Mouse (Mus musculus) kidney, postnatal 0 days (tissue): Measurements from ENCODE around the gene Maco1. TPM values are rescaled to one million over a fixed set of nuclear protein-coding genes. Genes with fewer than 3 reads are reported as not detected.

Experiments used
- ATAC-seq: fragments of 200-750 bp; cut with Nextera tagmentation; replicated peaks from 2 replicates; pipeline ENCODE4 v1.8.0; 2017; ENCODE audit warnings: low read depth, moderate number of reproducible peaks, moderate TSS enrichment, moderate library complexity; ENCODE audit not compliant: low FRiP score
- DNase-seq: peaks from one replicate; pipeline ENCODE4 v3.0.0-alpha.2; 2016; ENCODE audit warnings: low spot score
- H3K27ac ChIP-seq: fragments of 300-500 bp; sonication (generic); 2 replicates; pipeline ENCODE4 v1.5.1; 2014; ENCODE audit warnings: mild to moderate bottlenecking
- H3K27me3 ChIP-seq: fragments of 300-500 bp; sonication (generic); 2 replicates; pipeline ENCODE4 v1.6.1; 2014; ENCODE audit warnings: low read length, mixed read lengths; ENCODE audit not compliant: insufficient read depth
- H3K36me3 ChIP-seq: fragments of 300-500 bp; sonication (generic); 2 replicates; pipeline ENCODE4 v1.6.1; 2014; ENCODE audit warnings: low read length, mixed read lengths; ENCODE audit not compliant: insufficient read depth
- H3K4me1 ChIP-seq: fragments of 300-500 bp; sonication (generic); replicated peaks from 2 replicates; pipeline ENCODE4 v1.6.1; 2014; ENCODE audit warnings: antibody characterized with exemption, low read length, mixed read lengths; ENCODE audit not compliant: insufficient read depth
- H3K4me2 ChIP-seq: fragments of 300-500 bp; sonication (generic); 2 replicates; pipeline ENCODE4 v1.6.1; 2014; ENCODE audit warnings: mild to moderate bottlenecking, low read length, moderate library complexity, mixed read lengths
- H3K4me3 ChIP-seq: fragments of 300-500 bp; sonication (generic); replicated peaks from 2 replicates; pipeline ENCODE4 v1.5.1; 2014; ENCODE audit warnings: low read depth, low read length
- H3K9ac ChIP-seq: fragments of 300-500 bp; sonication (generic); 2 replicates; pipeline ENCODE4 v1.6.1; 2014; ENCODE audit warnings: low read depth, low read length
- H3K9me3 ChIP-seq: fragments of 300-500 bp; sonication (generic); replicated peaks from 2 replicates; pipeline ENCODE4 v1.6.1; 2016; ENCODE audit warnings: low read length, inconsistent platforms, mixed read lengths
- CTCF ChIP-seq: IDR thresholded peaks from 2 replicates; pipeline ENCODE4 v1.5.1; 2016; ENCODE audit warnings: antibody characterized with exemption, low read depth, mild to moderate bottlenecking, moderate library complexity
- WGBS: fragments of 180-500 bp; shearing (Covaris S2); extraction: QIAGEN DNeasy Blood & Tissue Kit; methylation state at CpG from one replicate; pipeline ENCODE4 v1.1.7; 2014; 5-methylcytosine and 5-hydroxymethylcytosine counted together
- polyA plus RNA-seq: library from polyadenylated mRNA; unstranded; fragments of >200 nt; fragmentation: Nextera tagmentation; extraction: Ambion mirVana; gene quantifications from 2 replicates; pipeline ENCODE4 v1.2.1, GENCODE M21; 2015

Gene Maco1
- polyA plus RNA-seq, 1 experiment from 2014 or later = 32.4 TPM

DNA sequence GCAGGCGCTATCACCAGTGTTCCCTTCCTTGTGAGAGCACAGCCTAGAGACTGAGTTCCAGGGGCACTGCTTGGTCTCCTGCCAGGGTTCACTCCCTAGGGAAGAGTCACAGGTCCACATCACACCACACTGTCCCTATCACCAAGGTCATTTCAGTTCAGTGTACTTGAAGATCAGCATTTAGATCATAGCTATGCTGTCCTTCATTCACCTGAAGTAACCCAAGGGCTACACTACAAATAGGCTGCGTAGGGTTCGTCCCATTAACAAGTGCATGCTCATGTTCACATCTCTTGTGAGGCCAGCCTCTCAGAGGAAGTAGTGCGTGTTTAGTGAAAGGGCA is 38.9 kb downstream of the Maco1 start:
- Histone ChIP-seq H3K27me3 (no peaks in the 10 kb centered on the region), H3K36me3 (peaks cover 18% of the 10 kb centered on the region), H3K9ac (no peak overlapping the region), H3K9me3 (no peaks in the 10 kb centered on the region), H3K27ac (no peak overlapping the region), H3K4me3 (no peak overlapping the region), H3K4me2 (no peak overlapping the region), H3K4me1 (no peaks in the 10 kb centered on the region)
- DNase-seq (no peak), ATAC-seq (no peak)
- TF ChIP-seq CTCF = no peak
- 84% methylated on average over 4 of the region's 4 CpGs for WGBS

DNA sequence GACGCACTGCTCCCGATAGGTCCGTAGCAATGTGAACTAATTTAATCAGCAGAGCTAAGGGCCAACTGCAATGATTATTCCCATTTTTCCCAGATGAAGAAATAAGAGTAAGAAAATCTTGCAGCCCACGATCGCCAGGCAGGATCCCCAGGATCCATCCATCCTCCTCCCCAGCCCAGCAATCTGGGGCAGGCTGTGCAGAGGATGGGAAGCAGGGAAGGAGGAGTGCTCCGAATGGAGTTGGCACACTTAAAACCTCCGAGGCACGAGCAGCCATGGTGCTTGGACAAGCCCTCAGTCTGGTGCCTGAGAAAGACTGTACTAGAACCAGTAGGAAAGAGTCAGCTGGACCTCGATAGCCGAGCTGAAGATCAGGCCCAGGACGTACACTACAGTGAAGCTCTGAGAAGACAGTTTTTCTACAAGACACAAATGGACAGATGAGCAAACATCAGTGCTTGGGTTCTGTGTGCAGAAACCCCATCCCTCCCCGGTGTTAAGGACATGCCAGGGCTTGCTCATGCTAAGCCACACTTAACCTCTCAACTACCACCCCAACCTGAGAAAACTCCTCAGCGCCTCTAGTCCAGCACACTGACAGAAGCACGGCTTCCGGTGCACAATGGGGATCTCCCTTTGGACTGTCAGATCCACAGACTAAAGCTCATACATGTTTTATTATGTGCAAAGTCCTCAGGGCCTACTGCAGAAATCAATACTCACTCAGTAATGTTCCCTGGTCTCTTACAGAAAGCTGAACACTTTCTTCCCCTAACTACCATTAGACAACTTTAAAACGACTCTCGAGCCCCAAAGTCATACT is 39.5 kb downstream of the Maco1 start:
- no peaks in the 10 kb centered on the region for H3K27me3 ChIP-seq
- no peak overlapping the region for H3K4me2 ChIP-seq
- ATAC-seq = no peak
- no peaks in the 10 kb centered on the region for H3K9me3 ChIP-seq
- peaks cover 22% of the 10 kb centered on the region for H3K36me3 ChIP-seq
- no peak overlapping the region; the same call in 1 of the 2 replicates for H3K9ac ChIP-seq
- no peak for DNase-seq
- no peak overlapping the region for H3K27ac ChIP-seq
- WGBS = 91% methylated on average over 17 of the region's 17 CpGs
- H3K4me1 ChIP-seq = no peaks in the 10 kb centered on the region
- TF ChIP-seq CTCF = no peak
- no peak overlapping the region for H3K4me3 ChIP-seq

DNA sequence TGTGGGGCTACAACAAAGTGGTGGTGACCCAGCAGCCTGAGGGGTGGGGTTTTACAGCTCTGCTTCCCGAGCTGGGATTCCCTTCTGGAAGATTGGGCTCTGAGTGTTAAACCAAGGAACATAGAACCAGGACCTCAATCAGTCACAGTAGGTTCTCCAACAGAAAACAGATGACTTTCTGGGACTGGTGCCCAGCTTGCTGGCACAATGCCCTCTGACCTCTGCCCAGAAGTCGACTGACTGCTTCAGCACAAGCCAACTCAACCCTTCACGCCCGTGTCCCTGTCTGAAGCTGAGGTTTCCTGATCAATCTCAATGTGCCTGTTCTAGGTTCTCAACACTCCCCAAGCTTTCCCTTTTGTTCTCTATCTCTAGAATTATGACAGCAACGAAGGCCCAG is 48.4 kb downstream of the Maco1 start:
- WGBS = 57% methylated on average over 5 of the region's 5 CpGs
- Histone ChIP-seq H3K36me3 (peaks cover 58% of the 10 kb centered on the region), H3K4me1 (peaks cover 14% of the 10 kb centered on the region; the same call in 1 of the 2 replicates)

DNA sequence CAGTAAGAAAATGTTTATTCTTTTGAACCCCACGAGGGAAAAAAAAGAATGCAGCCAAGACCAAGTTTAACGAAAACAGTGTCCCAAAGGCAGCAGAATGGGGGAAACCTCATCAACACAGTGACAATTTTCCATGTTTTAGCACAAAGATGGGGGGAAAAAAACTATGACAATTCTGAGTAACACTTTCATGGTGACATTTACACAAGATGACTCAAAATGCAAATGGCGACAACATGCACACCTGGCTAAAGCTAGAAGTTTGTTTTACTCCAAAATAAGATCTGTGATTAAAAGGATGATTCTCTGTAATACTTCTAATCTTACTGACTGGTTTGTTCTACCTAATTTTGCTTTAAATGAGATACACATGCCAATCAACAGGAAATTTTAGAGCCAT is 50.4 kb downstream of the Maco1 start:
- TF ChIP-seq CTCF = no peak
- ATAC-seq = no peak
- H3K9ac ChIP-seq = no peak overlapping the region
- peaks cover 42% of the 10 kb centered on the region for H3K36me3 ChIP-seq
- no peak overlapping the region; the same call in 1 of the 2 replicates for H3K27ac ChIP-seq
- DNase-seq = no peak
- no peak overlapping the region for H3K4me2 ChIP-seq
- WGBS = 72% methylated on average over 3 of the region's 3 CpGs
- no peaks in the 10 kb centered on the region for H3K9me3 ChIP-seq
- H3K27me3 ChIP-seq = no peaks in the 10 kb centered on the region
- peaks cover 14% of the 10 kb centered on the region; the same call in 1 of the 2 replicates for H3K4me1 ChIP-seq
- no peak overlapping the region for H3K4me3 ChIP-seq

More for the DNA sequence above, 48.4 kb downstream of the Maco1 start:
- Histone ChIP-seq H3K9ac (no peak overlapping the region), H3K9me3 (no peaks in the 10 kb centered on the region), H3K27ac (no peak overlapping the region), H3K27me3 (no peaks in the 10 kb centered on the region), H3K4me3 (no peak overlapping the region), H3K4me2 (no peak overlapping the region)
- ATAC-seq (no peak), DNase-seq (no peak)
- TF ChIP-seq CTCF = no peak

DNA sequence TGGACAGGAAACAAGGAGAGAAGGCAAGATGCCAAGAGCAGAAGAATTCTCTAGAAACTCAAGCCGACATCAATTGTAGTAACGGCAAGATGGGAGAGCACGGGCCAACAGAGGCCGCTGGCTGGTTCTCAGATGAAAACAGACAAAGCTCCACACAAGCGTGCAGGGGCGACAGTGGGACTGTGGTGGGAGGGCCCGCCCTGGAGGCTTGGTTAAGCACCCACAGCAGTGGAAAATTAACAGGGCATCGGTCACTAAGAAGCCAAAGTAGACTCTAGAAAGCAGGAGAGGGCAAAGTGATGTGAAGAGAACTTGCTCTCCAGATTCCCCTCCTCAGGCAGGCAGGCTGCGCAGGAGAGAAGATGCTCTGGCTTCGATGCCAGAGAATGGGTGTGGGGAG is 51.0 kb downstream of the Maco1 start:
- Histone ChIP-seq H3K9ac (no peak overlapping the region), H3K36me3 (peaks cover 42% of the 10 kb centered on the region), H3K9me3 (no peaks in the 10 kb centered on the region), H3K27me3 (no peaks in the 10 kb centered on the region), H3K27ac (no peak overlapping the region; the same call in 1 of the 2 replicates), H3K4me3 (no peak overlapping the region), H3K4me1 (peaks cover 14% of the 10 kb centered on the region; the same call in 1 of the 2 replicates), H3K4me2 (no peak overlapping the region)
- TF ChIP-seq CTCF = no peak
- DNase-seq (peak; percentile 23), ATAC-seq (no peak; the same call in 1 of the 2 replicates)
- WGBS = 67% methylated on average over 10 of the region's 10 CpGs

DNA sequence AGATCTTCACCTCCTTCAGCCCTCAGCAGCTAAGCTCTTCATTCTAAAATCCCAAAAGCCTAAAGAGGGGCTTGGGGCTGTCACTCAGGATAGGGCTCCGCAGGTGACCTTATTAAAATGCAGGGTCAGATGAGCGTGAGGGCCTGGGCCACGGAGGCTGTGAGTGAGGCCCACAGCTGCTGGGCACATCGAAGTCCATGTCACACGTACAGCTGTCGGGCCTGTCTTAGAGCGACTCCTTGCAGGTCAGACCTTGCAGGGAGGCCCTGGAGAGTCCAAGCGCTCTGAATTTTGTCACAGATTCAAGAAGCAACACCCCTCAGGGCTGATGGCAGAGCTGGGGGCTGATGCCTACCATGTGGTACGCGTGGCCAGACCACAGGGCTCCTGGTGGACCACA is 52.5 kb downstream of the Maco1 start:
- H3K27me3 ChIP-seq = no peaks in the 10 kb centered on the region

More for the DNA sequence above, 52.5 kb downstream of the Maco1 start:
- TF ChIP-seq CTCF = no peak
- Histone ChIP-seq H3K9me3 (no peaks in the 10 kb centered on the region), H3K36me3 (peaks cover 34% of the 10 kb centered on the region), H3K4me2 (no peak overlapping the region), H3K4me1 (peaks cover 14% of the 10 kb centered on the region; the same call in 1 of the 2 replicates), H3K9ac (no peak overlapping the region), H3K27ac (no peak overlapping the region), H3K4me3 (no peak overlapping the region)
- 77% methylated on average over 10 of the region's 10 CpGs for WGBS
- ATAC-seq = no peak
- DNase-seq = no peak
